Mouse (Mus musculus) forebrain, embryonic 15.5 days (tissue): ENCODE results near the gene Epas1. TPM values are rescaled to one million over a fixed set of nuclear protein-coding genes. Genes with fewer than 3 reads are reported as not detected.

ENCODE experiments used
- ATAC-seq: fragments of 200-750 bp; cut with Nextera tagmentation; replicated peaks from 2 replicates; pipeline ENCODE4 v1.8.0; 2017; ENCODE audit warnings: mild to moderate bottlenecking, moderate TSS enrichment, moderate library complexity
- H3K27ac ChIP-seq: fragments of 300-500 bp; sonication (generic); replicated peaks from 2 replicates; pipeline ENCODE4 v1.5.1; 2015; ENCODE audit warnings: mild to moderate bottlenecking, inconsistent platforms
- H3K27me3 ChIP-seq: fragments of 300-500 bp; sonication (generic); 2 replicates; pipeline ENCODE4 v1.6.1; 2015; ENCODE audit warnings: inconsistent platforms
- H3K36me3 ChIP-seq: fragments of 300-500 bp; sonication (generic); 2 replicates; pipeline ENCODE4 v1.6.1; 2015; ENCODE audit warnings: mild to moderate bottlenecking, inconsistent platforms
- H3K4me1 ChIP-seq: fragments of 300-500 bp; sonication (generic); 2 replicates; pipeline ENCODE4 v1.6.1; 2015; ENCODE audit warnings: inconsistent platforms
- H3K4me2 ChIP-seq: fragments of 300-500 bp; sonication (generic); replicated peaks from 2 replicates; pipeline ENCODE4 v1.6.1; 2015; ENCODE audit warnings: mild to moderate bottlenecking, inconsistent platforms
- H3K4me3 ChIP-seq: fragments of 300-500 bp; sonication (generic); 2 replicates; pipeline ENCODE4 v1.5.1; 2015; ENCODE audit warnings: mild to moderate bottlenecking, inconsistent platforms
- H3K9ac ChIP-seq: fragments of 300-500 bp; sonication (generic); replicated peaks from 2 replicates; pipeline ENCODE4 v1.6.1; 2015; ENCODE audit warnings: mild to moderate bottlenecking, inconsistent platforms
- H3K9me3 ChIP-seq: fragments of 300-500 bp; sonication (generic); 2 replicates; pipeline ENCODE4 v1.6.1; 2016; ENCODE audit warnings: inconsistent platforms
- WGBS: fragments of 180-500 bp; shearing (Covaris S2); methylation state at CpG from one replicate; pipeline ENCODE4 v1.1.7; 2015; ENCODE audit warnings: mixed read lengths; 5-methylcytosine and 5-hydroxymethylcytosine counted together
- polyA plus RNA-seq: library from polyadenylated mRNA; unstranded; fragments of >200 nt; fragmentation: Nextera tagmentation; extraction: Ambion mirVana; gene quantifications from 2 replicates; pipeline ENCODE4 v1.2.1, GENCODE M21; 2015

The Epas1 gene
- polyA plus RNA-seq, 1 experiment from 2014 or later = 4.0 TPM

DNA sequence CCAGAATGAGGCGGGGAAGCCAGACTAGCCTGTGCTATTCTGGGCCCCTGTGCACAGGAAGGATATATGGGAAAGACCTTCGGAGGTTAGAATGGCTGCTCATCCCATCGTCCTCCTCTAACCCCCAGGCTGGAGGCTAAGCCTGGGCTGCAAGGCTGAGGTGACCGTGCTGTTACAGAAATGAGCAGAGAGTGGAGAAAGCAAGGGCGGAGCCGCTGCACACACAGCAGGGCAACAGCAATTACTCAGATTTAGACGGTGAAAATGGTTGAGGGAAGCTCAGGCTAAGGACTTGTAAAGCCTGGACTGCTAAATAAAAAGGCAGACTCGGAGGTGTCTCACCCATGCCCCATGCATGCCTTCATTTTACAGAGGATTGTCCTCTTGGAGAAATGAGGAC is 45.0 kb downstream of the Epas1 start:
- WGBS = 65% methylated on average over 8 of the region's 8 CpGs

DNA sequence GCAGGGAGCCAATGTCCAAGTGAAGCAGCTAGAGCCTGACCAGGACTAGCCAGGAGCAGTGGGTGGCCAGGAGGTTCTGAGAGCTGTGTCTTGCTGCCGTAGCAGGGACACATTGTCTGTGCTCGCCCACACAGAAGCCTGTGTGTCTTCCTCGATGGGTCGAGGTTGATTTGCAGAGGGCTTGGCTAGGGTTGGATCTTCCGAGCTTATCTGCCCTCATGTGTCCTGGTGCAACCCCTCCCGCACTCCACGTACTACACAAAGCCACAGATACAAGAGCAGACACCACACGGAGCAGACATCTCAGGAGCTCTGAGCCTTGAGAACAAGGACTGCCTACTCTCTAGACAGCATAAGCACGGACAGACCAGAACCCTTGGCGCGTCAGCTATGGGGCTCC is 45.5 kb downstream of the Epas1 start:
- Histone ChIP-seq H3K9ac (no peak overlapping the region), H3K9me3 (no peaks in the 10 kb centered on the region), H3K4me1 (peaks cover 11% of the 10 kb centered on the region), H3K4me3 (no peak overlapping the region), H3K4me2 (no peak overlapping the region), H3K36me3 (no peaks in the 10 kb centered on the region), H3K27me3 (no peaks in the 10 kb centered on the region), H3K27ac (no peak overlapping the region)
- 78% methylated on average over 11 of the region's 11 CpGs for WGBS
- ATAC-seq = no peak

More for the DNA sequence above, 45.0 kb downstream of the Epas1 start:
- Histone ChIP-seq H3K9me3 (no peaks in the 10 kb centered on the region), H3K9ac (no peak overlapping the region), H3K27me3 (no peaks in the 10 kb centered on the region), H3K4me2 (no peak overlapping the region), H3K36me3 (no peaks in the 10 kb centered on the region), H3K4me1 (peaks cover 11% of the 10 kb centered on the region), H3K4me3 (no peak overlapping the region), H3K27ac (no peak overlapping the region)
- ATAC-seq = no peak

DNA sequence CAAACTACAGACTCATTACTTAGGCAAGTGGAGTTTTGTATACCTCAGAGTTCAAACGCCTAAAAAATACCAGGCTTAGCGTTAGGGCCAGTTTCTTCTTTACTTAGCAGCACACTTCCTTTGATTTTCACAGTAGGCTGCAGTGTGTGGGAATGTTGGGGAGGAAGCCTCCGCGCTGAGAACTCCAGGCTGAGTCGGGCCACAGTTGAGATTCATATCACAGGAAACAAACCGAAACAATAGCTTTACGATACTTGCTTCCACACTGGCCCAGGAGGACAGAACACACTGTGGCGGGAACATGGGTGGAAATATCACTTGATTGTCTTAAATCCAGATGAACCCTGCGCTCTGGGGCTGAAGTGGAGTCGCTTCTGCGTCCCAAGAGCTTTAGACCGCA is 47.0 kb downstream of the Epas1 start:
- no peaks in the 10 kb centered on the region for H3K36me3 ChIP-seq
- WGBS = 73% methylated on average over 12 of the region's 12 CpGs
- H3K9me3 ChIP-seq = no peaks in the 10 kb centered on the region
- ATAC-seq = no peak
- H3K4me1 ChIP-seq = peaks cover 11% of the 10 kb centered on the region
- no peaks in the 10 kb centered on the region for H3K27me3 ChIP-seq
- H3K4me3 ChIP-seq = no peak overlapping the region
- no peak overlapping the region for H3K9ac ChIP-seq
- H3K27ac ChIP-seq = no peak overlapping the region
- no peak overlapping the region for H3K4me2 ChIP-seq

DNA sequence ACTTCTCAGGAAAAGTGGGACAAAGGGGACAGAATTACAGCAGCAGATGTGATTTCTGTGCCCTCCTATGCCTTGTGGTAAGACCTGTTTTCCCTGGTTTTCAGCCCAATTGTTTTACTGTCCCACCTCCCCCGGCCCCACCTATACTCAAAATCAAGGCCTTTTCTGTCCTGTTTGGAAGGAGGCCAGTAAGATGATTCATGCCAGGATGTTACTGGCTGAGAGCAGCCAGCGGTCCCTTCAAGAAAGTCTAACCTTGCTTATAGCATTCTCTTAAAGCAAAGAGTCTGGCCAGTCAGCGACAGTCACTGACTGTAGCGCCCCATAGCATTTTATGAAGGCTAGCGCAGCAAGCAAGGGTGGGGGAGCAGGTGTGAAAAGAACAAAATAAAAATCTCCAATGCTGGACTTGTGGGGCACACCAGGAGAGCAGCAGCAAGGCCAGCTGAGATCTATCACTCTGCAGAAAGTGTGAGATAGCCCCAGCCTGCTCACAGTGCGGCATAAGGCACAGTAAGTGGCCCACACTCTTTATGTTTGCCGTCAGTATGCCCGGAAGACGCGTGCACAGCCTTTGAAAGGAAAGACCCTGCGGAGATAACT is 47.8 kb downstream of the Epas1 start:
- 64% methylated on average over 11 of the region's 11 CpGs for WGBS
- Histone ChIP-seq H3K9ac (no peak overlapping the region), H3K4me2 (no peak overlapping the region), H3K27me3 (no peaks in the 10 kb centered on the region), H3K4me3 (no peak overlapping the region), H3K36me3 (no peaks in the 10 kb centered on the region), H3K27ac (no peak overlapping the region), H3K4me1 (peaks cover 11% of the 10 kb centered on the region), H3K9me3 (no peaks in the 10 kb centered on the region)
- ATAC-seq = no peak

DNA sequence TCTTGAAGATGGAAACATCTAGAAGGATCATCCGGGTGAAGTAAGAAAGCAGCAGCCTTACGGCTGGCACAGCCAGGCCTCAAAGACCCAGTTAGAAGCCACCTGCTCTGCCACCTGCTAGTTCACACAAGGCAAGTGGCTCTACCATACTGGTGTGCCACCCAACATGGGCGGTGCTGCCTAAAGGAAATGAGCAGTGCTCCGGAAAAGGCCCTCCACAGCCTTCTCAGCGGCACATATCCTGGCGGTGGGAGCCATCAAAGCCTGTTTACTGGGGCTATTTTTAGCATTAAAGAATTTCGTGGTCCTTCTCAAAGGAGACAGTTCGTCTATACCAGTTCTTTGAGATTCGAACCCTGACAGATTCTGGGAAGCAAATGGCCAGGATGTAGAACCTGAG is 48.4 kb downstream of the Epas1 start:
- H3K27me3 ChIP-seq = no peaks in the 10 kb centered on the region
- no peaks in the 10 kb centered on the region for H3K36me3 ChIP-seq
- H3K9ac ChIP-seq = no peak overlapping the region
- no peak for ATAC-seq
- H3K4me2 ChIP-seq = no peak overlapping the region
- peak overlapping the region; percentile 50; the same call in 1 of the 2 replicates for H3K27ac ChIP-seq
- no peak overlapping the region for H3K4me3 ChIP-seq
- H3K4me1 ChIP-seq = peaks cover 11% of the 10 kb centered on the region
- WGBS = 66% methylated on average over 9 of the region's 9 CpGs
- H3K9me3 ChIP-seq = no peaks in the 10 kb centered on the region

DNA sequence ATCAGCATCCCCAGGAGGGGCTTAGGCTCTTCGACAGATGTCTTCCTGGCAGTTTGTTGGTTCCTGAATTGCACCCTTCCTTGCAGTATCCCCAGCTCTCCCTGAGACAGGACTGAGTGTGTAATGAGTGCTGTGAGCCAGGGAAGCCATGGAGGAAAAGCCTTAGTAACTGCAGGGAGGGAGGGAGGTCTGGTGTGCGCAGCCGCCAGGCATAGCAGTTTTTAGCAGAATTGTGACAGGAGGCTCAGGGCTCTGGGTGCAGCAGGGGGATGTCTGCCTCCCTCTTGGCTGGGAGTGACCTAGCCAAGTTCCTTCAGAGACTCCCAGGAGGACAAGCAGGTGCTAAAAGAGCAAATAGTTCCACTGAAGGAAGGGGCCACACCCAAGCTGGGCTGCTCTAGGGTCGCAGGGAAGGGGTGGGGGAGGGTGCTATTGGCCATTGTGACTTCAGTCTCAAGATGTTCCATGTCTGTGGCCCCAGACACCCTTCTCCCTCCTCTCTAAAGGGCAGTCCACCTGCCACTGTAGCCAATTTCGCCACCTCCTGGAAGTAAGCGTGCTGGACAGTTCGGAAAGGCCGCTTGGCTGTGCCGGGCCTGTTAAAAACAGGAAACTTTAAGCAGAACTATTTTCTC is 49.0 kb downstream of the Epas1 start:
- H3K27me3 ChIP-seq = no peaks in the 10 kb centered on the region
- WGBS = 67% methylated on average over 9 of the region's 9 CpGs
- H3K9ac ChIP-seq = no peak overlapping the region
- no peak overlapping the region for H3K4me3 ChIP-seq
- peaks cover 11% of the 10 kb centered on the region for H3K4me1 ChIP-seq
- H3K4me2 ChIP-seq = no peak overlapping the region
- no peaks in the 10 kb centered on the region for H3K9me3 ChIP-seq
- ATAC-seq = 0 out of 2 replicates have a peak, but pooled peaks have one; percentile 19
- H3K36me3 ChIP-seq = no peaks in the 10 kb centered on the region
- H3K27ac ChIP-seq = peak overlapping the region; percentile 50

DNA sequence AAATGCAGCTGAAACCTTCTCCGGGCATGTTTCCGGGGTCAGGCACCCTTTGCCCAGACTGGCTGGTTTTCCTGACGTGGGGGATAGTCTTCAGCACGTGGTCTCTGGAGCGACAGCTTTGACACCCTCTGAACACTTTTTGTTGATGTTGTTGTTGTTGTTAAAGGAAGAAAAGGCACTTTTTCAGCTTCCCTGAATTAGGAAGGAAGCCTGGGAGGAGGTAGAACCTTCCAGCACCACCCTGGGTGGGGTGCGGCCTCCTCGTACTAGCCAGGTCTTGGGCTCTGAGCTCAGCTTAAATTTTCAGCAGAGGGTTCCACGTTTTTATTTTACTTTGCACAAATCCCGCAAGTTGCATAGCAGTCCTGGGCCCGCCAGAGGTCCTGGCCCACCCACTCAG is 49.6 kb downstream of the Epas1 start:
- no peak overlapping the region for H3K9ac ChIP-seq
- ATAC-seq = no peak
- WGBS = 82% methylated on average over 10 of the region's 10 CpGs
- H3K27me3 ChIP-seq = no peaks in the 10 kb centered on the region
- no peak overlapping the region for H3K27ac ChIP-seq
- no peak overlapping the region for H3K4me3 ChIP-seq
- H3K36me3 ChIP-seq = no peaks in the 10 kb centered on the region
- no peak overlapping the region for H3K4me2 ChIP-seq
- H3K4me1 ChIP-seq = peaks cover 11% of the 10 kb centered on the region
- no peaks in the 10 kb centered on the region for H3K9me3 ChIP-seq

DNA sequence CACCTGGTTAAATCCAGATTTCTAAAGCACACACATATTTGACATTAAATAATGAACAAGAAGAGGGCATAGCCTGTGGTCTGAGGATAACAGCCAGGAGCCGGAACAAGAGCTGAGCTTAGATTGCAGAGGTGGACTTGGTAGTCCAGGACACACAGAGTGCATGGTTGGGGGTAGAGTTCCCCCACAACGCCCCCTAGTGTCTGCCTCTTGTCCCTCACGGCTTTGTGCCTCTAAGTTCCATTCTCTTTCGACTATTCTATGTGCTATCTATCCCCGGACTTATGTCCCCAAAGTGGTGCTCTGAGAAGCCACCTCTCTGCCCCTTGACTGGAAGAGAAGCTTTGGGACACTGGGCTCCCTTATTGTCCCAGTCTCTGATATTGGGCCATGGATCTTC is 50.2 kb downstream of the Epas1 start:
- Histone ChIP-seq H3K4me1 (peaks cover 11% of the 10 kb centered on the region), H3K27ac (no peak overlapping the region), H3K4me3 (no peak overlapping the region), H3K27me3 (no peaks in the 10 kb centered on the region), H3K36me3 (no peaks in the 10 kb centered on the region), H3K4me2 (no peak overlapping the region), H3K9ac (no peak overlapping the region), H3K9me3 (no peaks in the 10 kb centered on the region)
- 88% methylated on average over 5 of the region's 5 CpGs for WGBS
- no peak for ATAC-seq

DNA sequence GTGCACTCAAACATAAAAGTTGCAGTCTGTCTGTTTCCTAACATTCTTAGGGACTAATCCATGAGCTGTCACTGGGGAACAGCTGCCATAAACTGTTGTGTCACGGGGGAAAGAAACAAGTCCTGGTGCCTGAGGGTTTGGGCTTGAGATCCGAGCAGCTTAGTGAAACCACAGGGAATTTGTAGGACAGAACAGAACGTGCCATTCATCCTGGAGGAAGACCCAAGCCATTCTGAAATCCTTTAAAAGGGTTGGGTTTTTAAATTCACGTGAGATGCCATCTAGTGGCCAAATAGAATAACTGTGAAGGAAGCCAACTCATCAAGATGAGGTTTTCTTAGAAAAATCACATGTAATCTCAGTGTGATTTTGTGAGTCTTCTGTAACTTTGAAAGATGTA is 58.5 kb downstream of the Epas1 start:
- no peak overlapping the region for H3K4me2 ChIP-seq
- no peak overlapping the region for H3K9ac ChIP-seq
- no peak overlapping the region for H3K4me3 ChIP-seq
- WGBS = under 1% methylated on average over 4 of the region's 4 CpGs
- no peaks in the 10 kb centered on the region for H3K27me3 ChIP-seq
- ATAC-seq = no peak
- H3K27ac ChIP-seq = no peak overlapping the region
- no peaks in the 10 kb centered on the region for H3K36me3 ChIP-seq
- no peaks in the 10 kb centered on the region for H3K9me3 ChIP-seq
- H3K4me1 ChIP-seq = no peaks in the 10 kb centered on the region

DNA sequence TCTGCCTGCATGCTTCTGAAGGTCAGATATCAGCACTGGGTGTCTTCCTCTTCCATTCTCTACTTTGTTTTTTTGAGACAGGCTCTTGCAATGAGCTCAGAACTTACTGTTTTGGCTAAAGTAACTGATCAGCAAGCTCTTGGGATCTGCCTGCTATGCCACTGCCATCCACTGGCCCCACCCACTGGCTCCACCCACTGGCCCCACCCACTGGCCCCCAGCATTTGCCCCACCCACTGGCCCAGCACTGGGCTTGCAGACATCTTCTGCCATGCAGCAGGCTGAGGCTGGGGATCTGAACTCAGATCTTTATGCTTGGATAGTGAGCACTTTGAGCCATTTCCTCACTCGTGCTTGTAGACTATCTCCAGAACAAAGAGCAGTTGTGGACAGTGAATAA is 60.8 kb downstream of the Epas1 start:
- Histone ChIP-seq H3K9ac (no peak overlapping the region), H3K4me1 (no peaks in the 10 kb centered on the region), H3K4me3 (no peak overlapping the region), H3K27ac (no peak overlapping the region), H3K27me3 (no peaks in the 10 kb centered on the region), H3K4me2 (no peak overlapping the region), H3K9me3 (no peaks in the 10 kb centered on the region), H3K36me3 (no peaks in the 10 kb centered on the region)
- ATAC-seq = no peak
- WGBS = 58% methylated on average over 1 of the region's 1 CpGs

DNA sequence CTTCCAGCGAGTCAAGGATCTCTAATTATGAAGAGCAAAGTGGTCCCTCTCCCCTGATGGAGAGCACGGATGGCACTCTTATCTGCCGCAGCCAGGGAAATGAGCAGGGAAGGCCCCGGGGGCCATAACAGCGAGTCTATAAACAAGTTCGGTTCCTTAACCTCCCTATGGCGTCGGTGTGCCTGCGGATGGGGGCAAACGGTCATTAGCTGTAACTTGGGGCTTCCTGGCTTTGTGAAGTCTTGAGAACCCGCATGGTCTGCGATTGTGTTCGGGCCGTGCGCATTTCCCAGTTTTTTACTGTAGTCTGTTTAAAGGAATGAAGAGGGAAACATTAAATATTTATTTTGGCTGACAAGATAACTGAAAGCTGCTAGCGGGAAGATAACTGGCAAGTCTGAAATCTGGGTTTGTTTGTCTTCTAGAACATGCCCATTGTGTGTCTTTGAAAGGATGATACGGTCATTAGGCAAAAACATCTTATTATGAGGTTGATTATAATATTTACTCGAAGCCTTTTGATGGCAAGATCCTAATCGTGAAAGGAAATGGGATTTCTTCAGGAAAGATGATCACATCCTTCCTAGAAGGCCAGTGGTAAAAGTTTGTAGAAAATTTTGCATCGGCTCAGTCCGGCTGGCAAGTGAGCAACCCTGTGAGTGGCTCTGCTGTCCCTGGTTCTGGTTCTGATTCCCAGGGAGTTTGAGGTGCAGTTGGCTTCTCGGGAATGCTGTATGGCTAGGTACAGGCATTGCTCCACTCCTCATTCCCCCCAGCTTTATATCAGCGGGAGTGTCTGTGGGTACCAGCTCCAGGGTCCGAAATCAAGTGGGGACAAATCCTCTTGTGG is 61.7 kb downstream of the Epas1 start:
- 87% methylated on average over 24 of the region's 24 CpGs for WGBS
- H3K27me3 ChIP-seq = no peaks in the 10 kb centered on the region
- H3K36me3 ChIP-seq = no peaks in the 10 kb centered on the region
- H3K4me3 ChIP-seq = no peak overlapping the region
- no peaks in the 10 kb centered on the region for H3K4me1 ChIP-seq
- ATAC-seq = no peak
- no peak overlapping the region for H3K4me2 ChIP-seq
- H3K9me3 ChIP-seq = no peaks in the 10 kb centered on the region
- no peak overlapping the region for H3K27ac ChIP-seq
- no peak overlapping the region for H3K9ac ChIP-seq

DNA sequence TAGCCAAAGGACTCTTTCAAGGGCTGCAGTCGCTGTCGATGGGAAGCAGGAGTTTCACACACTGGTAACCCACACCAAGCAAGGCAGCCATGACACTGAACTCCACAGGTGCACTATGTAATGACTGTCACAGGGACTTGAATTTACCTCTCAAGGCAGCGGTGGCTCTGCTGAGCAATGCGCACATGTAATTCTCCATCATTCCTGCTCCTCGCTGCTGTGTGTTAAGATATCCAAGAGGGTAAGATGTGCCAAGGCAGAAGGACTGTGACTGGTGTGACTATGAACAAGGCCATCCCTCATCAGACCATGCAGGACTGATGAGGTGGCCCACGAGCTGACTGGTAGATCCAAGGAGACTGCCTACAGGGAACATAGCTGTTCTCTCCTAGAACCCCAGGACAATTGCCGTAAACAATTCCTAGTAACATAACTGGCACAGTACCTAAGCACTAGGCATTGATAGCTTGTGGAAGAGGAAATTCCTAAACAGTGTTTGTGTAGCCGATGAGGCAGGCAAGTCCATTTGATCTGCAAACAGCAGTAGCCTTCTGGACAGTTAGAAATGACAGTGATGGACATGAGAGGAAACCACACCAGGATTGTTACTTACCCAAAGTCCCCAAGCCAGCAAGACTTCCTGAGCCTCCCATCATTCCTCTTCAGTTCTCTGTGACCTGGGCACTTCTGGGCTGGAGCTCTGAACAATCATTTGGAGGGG is 68.7 kb downstream of the Epas1 start:
- Histone ChIP-seq H3K4me2 (no peak overlapping the region), H3K9ac (no peak overlapping the region), H3K4me1 (no peaks in the 10 kb centered on the region), H3K27me3 (no peaks in the 10 kb centered on the region), H3K9me3 (no peaks in the 10 kb centered on the region), H3K4me3 (no peak overlapping the region), H3K27ac (no peak overlapping the region), H3K36me3 (no peaks in the 10 kb centered on the region)
- ATAC-seq = no peak
- 92% methylated on average over 8 of the region's 8 CpGs for WGBS
